Mouse (Mus musculus): Measurements from ENCODE around the gene Sppl3.

The Sppl3 gene

DNA sequence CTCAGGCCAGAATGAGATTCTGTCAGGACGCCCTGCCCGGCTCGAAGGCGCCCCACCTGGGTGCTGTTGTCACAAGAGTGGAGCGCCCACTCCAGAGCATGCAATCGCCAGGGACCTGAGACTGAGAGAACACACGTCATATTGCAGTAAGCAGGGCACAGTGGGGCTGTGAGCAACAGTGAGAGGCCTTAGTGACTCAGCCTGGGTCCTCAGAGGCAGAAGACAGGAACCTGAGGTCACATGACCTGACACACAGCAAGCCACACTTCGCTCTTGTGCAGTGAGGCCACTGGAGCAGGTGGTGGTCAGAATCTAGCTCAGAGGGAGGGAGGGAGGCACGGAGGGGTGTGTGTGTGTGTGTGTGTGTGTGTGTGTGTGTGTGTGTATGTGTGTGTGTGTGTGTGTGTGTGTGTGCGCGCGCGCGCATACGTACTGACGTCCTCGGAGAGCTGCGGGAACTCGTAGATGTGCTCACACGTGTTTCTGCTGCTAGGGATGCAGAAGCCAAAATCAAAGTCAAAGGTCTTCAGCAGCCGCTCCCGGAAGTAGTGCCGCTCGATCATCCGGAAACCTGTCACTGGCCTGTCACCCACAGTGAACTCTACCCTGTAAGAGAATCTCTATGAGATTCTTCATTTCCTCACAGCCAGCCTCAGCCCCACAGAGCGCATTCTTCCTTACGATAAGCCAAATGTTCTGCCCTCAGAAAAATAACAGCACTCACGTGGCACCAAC lies 115.8 kb downstream of the Sppl3 start:
- DNase-seq (ENCODE audit: low spot score): no peak

DNA sequence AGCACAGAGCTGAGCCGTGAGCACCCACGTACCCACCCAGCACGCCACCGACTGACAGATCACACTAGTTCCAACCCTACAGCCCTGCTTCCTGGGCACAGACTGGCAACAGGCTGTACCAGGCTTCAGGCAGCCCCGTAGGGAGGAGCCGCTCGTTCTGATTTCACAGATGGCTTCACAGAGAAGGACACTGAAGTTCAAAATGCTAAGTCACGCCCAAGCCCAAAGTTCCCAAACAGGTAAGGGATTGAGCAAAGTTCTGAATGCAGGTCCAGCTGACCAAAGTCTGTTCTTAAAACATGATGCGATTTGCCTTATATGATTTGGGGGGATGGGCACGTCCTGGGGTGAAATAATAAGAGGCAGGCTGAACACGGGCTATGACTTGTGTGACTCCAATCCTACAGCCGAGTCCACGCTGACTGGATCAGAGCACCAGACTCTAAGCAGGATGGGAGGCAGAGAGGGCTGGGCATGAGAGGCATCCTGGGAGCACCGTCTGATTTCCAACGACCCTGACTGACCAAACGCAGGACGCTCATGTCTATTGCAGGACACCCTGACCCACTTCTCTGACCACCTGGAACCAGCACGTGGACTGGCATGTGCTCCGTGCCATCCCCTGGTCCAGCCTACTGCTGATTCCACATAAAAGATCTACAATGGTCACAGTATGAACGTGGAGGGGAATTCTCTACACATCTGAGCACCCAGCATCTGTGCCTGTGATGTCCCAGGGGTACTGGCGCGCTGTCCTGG lies 116.7 kb downstream of the Sppl3 start:
- DNase-seq (ENCODE audit: low spot score): no peak

DNA sequence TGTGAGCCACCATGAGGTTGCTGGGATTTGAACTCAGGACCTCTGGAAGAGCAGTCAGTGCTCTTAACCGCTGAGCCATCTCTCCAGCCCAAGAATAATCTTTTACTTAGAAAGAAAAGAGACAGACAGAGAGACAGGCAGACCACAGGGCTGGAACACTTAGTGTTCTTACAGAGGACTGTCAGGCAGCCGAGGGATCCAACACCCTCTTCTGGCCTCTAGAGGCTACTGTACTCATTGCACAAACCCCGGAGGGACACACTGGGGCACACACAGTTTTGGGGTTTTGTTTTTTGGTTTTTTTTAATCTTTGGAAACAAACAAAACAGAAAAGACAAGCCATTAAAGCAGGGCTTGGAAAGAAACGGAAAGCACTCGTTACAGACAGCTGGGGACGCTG lies 118.4 kb downstream of the Sppl3 start:
- no peak for DNase-seq (ENCODE audit: low spot score)

DNA sequence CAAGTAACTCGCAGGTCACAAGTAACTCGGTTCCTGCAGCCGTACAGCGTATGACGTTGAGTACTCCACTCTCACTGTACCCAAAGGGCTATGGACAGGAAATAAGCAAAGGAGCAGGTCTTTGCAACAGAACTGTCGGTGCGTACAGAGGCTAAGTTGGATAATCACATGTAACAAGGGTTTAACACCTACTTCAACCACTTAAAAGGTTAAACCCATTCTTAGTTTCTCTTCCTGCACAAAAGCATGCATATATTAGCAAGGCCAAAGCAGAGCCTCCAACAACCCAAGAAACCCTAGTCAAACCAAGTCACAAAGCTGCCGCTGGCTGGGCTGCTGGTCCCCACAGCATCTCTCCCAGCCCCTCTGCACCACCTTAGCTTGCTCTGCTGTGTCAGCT lies 121.5 kb downstream of the Sppl3 start:
- DNase-seq (ENCODE audit: low spot score): no peak

DNA sequence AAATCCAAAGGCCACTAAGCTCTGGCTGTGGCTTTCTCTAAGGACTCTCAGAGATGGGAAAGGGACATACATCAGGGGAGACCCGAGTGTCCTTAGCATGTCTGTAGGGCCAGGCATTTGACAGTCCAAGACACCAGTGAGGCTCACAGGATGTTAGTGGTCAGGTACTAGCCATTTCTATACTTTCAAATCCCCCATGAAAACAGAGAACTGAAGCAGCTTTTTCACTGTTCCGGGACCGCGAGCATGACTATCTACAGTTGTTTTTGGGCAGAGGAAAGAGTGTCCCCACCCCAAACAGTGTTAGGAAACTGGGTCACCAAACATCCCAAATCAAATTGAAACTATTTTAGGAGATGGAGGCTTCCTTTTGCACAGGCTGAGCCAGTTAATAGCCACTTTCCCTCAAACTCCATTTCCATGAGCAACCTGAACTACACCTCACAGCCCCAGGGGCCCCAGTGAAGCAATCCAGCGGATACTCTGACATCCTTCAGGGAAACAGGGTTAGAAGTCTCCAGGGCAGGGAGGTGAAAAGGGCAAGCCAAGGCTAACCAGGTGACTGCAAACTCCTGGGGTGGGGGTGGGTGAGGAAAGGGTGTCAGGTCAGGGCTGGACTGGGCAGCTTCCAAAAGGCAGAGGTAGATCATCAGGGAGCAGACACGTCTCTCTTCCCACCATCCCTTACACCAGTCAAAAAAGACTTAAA lies 122.6 kb downstream of the Sppl3 start:
- DNase-seq (ENCODE audit: low spot score): no peak

DNA sequence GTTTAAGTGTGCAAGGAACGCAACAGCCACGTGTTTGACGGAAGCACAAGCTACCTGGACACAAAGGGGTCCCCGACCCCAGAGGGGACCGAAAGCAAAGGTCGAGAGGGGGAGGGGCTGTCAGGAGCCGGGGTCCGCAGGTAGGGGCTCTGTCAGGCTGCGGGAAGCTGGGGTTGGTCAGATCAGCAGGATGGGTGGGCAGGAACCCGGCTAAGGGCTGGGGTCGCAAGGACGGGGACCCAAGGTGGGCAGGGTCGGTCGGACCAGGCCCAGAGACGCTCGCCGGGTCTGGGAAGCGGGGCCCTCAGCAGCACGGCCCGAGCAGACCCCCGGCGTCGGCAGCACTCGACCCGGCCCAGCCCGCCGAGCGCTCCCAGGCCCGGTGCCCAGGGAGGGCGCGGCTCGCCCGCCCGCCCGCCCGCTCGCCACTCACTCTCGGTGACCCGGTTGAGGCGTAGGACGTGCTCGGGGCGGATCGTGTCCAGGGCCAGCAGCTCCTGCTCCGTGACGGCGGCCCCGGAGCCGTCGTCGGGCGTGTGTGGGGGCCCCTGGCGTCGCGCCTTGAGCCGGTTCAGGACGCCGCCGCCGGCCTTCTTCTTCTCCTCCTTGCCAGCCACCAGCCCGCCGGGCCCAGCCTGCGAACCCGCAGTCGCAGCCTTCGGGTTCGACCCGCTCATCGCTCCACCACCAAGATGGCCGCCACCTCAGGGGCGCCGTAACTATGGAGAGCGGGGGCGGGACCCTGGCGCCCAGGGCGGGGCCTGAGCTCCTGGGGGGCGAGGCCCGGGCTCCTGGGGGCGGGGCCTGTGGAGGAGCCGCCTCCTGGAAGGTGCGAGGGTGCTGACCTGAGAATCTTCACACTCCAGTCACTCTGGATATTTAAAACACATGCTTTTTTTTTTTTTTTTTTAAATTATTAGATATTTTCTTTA lies 123.6 kb downstream of the Sppl3 start, which contains the start of gene Unc119b:
TSS of gene Unc119b (minus strand) at position 742 of the 932 bp plus-strand sequence.
- DNase-seq (ENCODE audit: low spot score): peak; percentile 85

DNA sequence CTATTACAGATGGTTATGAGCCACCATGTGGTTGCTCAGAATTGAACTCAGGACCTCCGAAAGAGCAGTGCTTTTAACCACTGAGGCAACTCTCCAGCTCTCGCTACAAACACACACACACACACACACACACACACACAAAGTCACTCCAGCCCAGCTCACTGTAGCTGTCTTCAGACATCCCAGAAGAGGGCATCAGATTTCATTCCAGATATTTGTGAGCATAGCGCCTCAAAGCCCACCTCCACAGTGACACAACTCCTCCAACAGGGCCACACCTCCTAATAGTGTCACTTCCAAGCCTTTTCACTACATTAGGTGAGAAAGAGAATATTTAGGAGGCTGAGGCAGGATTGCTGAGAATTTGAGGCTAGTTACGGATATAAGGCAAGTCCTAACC lies 128.2 kb downstream of the Sppl3 start:
- DNase-seq (ENCODE audit: low spot score): no peak

DNA sequence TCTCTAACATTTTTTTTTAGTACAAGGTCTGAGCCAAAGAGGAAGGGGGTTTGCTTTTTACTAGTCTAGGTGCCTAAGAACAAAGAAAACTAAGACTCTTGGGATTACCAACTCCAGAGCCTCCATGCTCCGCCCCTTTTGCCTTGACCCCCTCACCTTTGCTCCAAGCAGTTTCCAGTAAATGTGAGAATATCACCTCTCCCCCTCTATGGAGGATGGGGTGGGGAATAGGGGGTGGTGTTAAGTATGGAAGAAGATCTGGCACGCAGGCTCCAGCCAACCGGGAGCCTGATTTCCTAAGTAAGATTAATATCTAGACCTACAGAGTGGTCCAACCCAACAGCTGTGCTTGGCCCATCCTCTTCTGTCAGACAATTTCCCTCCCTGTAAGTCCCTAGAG lies 129.8 kb downstream of the Sppl3 start:
- DNase-seq (ENCODE audit: low spot score): no peak

DNA sequence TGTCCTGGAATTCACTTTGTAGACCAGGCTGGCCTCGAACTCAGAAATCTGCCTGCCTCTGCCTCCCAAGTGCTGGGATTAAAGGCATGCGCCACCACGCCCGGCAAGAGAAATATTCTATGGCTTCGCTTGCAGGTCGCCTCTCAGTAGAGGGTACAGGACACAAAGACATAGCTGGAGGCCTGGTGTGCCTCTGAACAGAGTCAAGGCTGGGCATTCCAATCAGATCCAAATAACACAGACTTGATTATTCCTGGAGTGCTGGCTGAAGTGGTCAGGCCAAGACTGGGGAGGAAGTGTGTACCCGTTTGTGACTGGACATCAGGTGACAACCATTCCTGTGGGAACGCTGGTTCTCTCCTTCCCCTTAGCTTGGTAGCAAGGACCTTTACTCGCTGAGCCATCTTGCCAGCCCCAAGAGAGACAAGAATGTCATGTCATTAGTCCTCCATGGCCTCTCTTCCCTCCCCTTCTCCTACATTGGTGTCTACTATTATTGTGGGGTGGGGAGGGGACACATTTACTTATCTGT lies 131.3 kb downstream of the Sppl3 start:
- DNase-seq (ENCODE audit: low spot score): no peak

DNA sequence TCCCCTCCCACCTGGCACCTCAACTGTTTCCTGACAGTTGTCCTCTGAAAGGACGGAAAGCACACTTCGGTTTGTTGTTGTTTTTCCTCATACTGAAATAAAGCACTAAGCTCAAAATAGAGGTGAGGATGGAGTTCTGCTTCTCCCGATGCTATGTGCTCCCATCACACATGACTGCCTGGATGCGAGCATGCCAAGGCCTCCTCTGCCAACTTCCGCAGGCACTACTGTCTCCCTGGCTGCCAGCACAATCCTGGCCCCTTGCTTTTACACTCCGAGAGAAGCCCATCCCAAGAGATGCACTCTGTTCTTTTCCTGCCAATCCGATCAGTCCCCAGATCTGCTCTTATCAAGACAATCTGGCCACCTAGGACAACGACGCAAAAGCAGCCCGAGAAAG lies 132.6 kb downstream of the Sppl3 start:
- no peak for DNase-seq (ENCODE audit: low spot score)

DNA sequence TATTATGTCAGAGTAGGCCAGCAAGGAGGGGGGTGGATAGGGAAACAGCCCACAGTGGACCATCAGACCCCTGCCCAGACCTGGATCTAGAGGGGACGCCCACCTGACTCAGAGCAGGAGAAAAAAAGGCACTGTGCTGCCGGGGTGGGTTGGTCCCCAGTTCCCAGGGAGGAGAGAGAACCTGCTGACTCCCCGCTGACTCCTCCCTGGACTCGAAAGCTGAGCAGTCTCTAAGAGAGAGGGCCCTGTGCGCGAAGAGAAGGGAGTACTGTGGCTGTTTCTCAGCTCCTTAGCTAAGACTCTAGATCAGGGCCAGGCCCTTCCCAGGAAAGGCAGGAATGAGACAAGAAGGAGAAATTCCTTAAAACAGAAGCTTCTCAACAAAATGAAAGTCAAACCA lies 133.5 kb downstream of the Sppl3 start:
- DNase-seq (ENCODE audit: low spot score): no peak

DNA sequence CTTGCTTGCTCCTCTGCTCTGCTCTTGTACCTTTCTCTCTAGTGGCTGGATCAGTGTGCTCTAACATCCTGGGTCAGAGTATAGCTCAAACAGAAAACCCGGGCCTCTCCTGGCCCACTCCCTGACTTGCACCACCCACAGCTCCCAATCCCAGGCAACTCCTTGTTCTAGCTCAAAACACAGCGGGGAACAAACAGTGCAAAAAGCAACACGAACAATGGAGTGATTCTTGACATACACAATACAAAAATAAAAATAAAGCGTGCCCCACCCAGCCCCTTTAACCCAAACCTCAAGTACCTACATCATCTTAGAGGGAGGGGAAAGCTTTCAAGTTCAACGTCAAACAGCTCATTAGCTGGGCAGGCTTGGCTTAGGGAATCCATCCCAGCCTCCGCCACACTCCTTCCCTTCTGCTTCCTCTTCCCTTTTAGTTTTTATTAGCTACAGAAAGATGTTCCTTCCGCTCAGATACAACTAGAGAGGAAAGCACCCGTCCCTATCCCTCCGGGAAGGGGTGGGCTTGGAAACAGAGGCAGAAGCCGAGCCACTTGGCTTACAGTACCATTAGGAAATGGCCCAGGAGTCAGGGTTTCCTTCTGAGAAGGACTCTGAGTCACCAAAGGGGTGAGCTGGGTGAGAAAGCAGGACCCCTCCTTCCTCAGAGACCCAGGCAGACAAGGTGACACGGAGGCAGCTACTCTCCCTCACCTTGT lies 134.5 kb downstream of the Sppl3 start:
- no peak for DNase-seq (ENCODE audit: low spot score)

DNA sequence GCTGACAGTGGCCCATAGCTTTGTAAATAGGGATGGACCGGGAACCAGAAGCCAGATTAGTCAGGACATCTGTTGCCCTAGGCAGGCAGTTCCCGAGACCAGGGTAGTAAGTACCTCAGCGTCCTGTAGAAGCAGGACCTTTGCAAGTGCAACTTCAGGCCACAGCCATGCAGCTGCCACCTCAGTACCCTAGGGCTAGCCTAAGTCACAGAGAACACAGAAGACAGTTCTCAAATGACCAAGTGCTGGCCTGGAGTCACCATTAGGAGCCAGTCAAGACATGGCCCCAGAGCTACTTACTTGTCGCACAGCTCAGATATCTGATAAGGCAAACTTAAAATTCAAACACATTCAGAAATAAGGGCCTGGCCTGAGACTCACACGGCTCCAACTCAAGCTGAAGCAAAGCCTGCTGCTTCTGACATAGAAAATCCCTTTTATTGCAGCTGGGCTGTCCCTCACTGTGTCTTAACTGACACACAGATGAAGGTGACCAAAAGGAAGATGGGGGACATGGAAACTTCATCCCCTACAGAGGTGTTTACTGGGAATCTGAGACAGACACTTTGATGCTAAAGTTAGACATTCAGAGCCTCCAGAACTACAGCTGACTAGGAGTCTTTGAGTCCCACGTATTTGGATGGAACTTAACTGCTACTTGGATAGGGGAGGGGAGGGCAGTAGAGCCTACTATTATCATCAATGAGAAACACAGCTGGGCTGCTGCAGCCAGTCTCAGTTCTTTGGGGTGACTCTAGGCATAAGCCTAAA lies 135.2 kb downstream of the Sppl3 start:
- DNase-seq (ENCODE audit: low spot score): no peak

DNA sequence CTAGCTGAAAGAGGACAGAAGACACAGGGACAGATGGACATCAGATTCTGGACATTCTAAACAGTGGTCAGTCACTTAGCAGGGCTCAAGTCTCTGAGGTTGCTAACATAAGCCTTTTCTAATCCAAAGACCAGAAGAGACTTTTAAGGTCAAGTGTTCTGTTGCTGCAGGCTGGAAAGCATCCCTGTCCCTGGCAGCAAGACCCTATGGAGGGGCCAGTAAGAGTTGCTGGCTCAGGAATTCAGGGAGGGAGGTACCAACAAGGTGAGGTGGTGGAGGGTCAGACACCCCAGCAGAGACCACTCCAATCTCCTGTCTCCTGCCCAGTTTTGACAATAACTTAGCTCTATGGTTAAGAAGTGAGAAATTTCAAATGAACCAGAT lies 135.8 kb downstream of the Sppl3 start:
- DNase-seq (ENCODE audit: low spot score): no peak

DNA sequence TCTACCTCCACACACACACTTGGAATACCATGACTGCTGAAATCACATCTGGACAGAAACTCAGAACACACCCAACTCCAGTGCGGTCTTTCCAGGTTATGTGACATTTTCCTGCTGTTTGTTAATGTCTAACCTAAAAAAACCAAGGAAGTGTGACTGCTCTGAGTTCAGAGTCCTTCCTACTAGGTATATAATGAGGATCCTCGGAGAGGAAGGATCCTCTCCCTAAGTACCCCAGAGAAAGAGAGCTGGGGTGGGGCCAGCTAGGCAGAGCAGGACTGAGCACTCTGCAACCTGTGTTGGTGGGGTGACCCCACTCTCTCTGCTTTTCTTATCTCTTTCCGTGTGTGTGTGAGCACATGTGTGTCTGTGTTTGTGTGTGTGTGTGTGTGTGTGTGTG lies 136.5 kb downstream of the Sppl3 start:
- DNase-seq (ENCODE audit: low spot score): no peak

DNA sequence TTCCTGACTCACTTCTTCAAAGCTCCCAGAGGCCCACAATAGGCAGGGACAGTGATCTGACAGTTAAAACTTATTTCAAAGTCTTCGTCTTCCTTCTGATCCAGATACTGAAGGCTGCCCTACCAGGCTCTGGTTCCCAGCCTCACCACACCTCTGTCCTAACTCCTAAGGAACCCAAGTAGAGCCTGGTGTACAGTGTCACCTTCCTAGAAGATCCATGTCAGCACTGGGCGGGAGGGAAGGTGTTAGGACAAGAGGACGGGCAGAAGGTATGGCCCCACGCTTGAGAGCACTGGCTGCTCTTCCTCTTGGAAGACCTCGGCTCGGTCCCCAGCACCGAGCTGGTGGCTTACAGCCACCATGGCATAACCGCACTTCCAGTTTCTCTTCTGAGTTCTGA lies 137.4 kb downstream of the Sppl3 start:
- DNase-seq (ENCODE audit: low spot score): no peak
